ENCODE assay signal across 9 mouse cellular contexts in the genomic region with DNA sequence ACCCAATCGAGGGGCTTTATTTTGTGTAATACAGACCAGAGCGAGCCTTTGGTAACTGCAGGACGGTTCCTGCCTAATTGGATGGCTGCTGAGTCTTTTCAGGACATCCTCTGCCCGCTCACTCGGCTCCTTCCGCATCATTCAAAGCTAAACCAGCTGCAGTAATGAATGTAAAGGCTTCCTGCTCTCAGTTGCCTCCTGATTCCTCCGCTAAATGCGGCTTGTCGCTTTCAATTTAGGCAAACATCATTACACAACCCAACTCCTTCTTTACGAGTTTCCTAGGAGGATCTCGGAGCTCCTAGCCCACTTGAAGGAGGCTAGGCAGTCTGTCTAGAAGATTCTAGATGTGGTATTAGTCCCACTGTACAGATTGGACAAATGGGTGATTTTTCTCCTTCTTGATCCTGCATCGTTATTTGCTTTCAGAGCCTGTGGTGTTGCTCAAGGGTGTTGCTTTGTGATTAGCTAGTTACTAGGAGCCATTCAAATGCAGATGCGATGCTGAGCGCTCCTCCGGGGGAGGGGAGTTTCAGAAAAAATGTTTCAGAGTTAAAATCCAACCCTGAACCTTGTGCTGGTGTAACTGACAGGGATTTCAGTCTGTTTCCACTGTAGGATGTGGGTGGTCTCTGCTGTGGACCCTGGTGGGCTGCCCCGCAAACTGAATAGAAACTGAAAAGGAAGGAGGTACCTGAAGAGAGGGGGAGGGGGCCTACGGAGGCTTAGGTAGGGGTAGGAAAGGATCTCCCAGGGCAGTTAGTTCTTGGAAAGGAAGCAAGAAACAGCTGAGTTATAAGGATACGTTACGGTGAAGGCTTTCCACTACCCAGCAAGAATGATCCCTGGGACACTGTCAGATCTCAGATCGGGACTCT. TPM values are rescaled to one million over a fixed set of nuclear protein-coding genes. Genes with fewer than 3 reads are reported as not detected.
DNase-seq lines count a peak whose midpoint lies in the region; ATAC-seq and TF ChIP-seq lines count a peak whose summit lies in the region.
"Had no signal": no experiment of that assay in that cellular context is flagged by ENCODE, and none has a peak within 500 bp of the region (broad histone marks: within the 10 kb centered on the region; RNA-seq: fewer than 3 reads in every experiment).

No protein-coding gene starts in this region.

- TF ChIP-seq CTCF in layer of hippocampus, adult 2 months (conservative IDR thresholded peaks at IDR 0.05): no peak

- H3K36me3 ChIP-seq in hindbrain, embryonic 14.5 days (replicated peaks; ENCODE audit: control insufficient read depth, insufficient read depth): no peaks in the 10 kb centered on the region
- H3K36me3 ChIP-seq in neural tube, embryonic 13.5 days: no peaks in the 10 kb centered on the region

- DNase-seq in layer of hippocampus, adult 2 months (ENCODE audit: low spot score in 2 of 2): no peak
- no peak for DNase-seq in layer of hippocampus, adult 9-10 months (ENCODE audit: low spot score)
- peak; percentile 51 for DNase-seq in embryo, embryonic 11 days
- DNase-seq in hindbrain, embryonic 14.5 days (ENCODE audit: low spot score): peak; percentile 45
- DNase-seq in lung, adult 18-20 months: no peak
- no peak for DNase-seq in spleen, adult 12 weeks (ENCODE audit: low spot score)
- no peak for DNase-seq in urinary bladder, postnatal 14 days (ENCODE audit: low spot score)

- H3K4me2 ChIP-seq in hindbrain, embryonic 14.5 days (replicated peaks): peak overlapping the region; percentile 38
- H3K4me2 ChIP-seq in neural tube, embryonic 13.5 days: peak overlapping the region; percentile 47

- H3K27ac ChIP-seq in layer of hippocampus, adult 2 months: no peak overlapping the region
- no peak overlapping the region for H3K27ac ChIP-seq in hindbrain, embryonic 14.5 days
- H3K27ac ChIP-seq in neural tube, embryonic 13.5 days (replicated peaks): no peak overlapping the region

- H3K9me3 ChIP-seq in hindbrain, embryonic 14.5 days (ENCODE audit: control insufficient read depth, low read length): no peaks in the 10 kb centered on the region
- no peaks in the 10 kb centered on the region for H3K9me3 ChIP-seq in neural tube, embryonic 13.5 days

- 6% methylated on average over 20 of the region's 20 CpGs for WGBS in hindbrain, embryonic 14.5 days
- WGBS in neural tube, embryonic 13.5 days: 4% methylated on average over 20 of the region's 20 CpGs

- ATAC-seq in hindbrain, embryonic 14.5 days (ENCODE audit: low FRiP score): 0 out of 2 replicates have a peak, but pooled peaks have one; percentile 41
- peak; percentile 46; the same call in 1 of the 2 replicates for ATAC-seq in neural tube, embryonic 13.5 days (ENCODE audit: low read depth)

- no peak overlapping the region for H3K9ac ChIP-seq in hindbrain, embryonic 14.5 days
- H3K9ac ChIP-seq in neural tube, embryonic 13.5 days: no peak overlapping the region

- H3K27me3 ChIP-seq in hindbrain, embryonic 14.5 days (ENCODE audit: control insufficient read depth, insufficient read depth, low read length): no peaks in the 10 kb centered on the region; the same call in 1 of the 2 replicates
- H3K27me3 ChIP-seq in neural tube, embryonic 13.5 days: peaks cover 26% of the 10 kb centered on the region

- peak overlapping the region; percentile 4; the same call in 1 of the 2 replicates for H3K4me3 ChIP-seq in layer of hippocampus, adult 2 months
- H3K4me3 ChIP-seq in hindbrain, embryonic 14.5 days (replicated peaks; ENCODE audit: low read length): no peak overlapping the region
- peak overlapping the region; percentile 14; the same call in 1 of the 2 replicates for H3K4me3 ChIP-seq in neural tube, embryonic 13.5 days
- H3K4me3 ChIP-seq: erythroblast, embryonic 14.5 days had no signal

- H3K4me1 ChIP-seq in hindbrain, embryonic 14.5 days (replicated peaks; ENCODE audit: control insufficient read depth, insufficient read depth, low read length): peaks cover 30% of the 10 kb centered on the region
- peaks cover 31% of the 10 kb centered on the region for H3K4me1 ChIP-seq in neural tube, embryonic 13.5 days (replicated peaks)

RNA-seq across cellular contexts. Expression of a gene that starts 48.7 kb away (rescaled TPM):
- 10 to 100 TPM; 20.5 to 23.2 TPM for total RNA-seq in layer of hippocampus, adult 2 months (2021)
- 9.5 and 9.6 TPM in 2 replicates for polyA plus RNA-seq in hindbrain, embryonic 14.5 days (2014; fragmentation: Nextera tagmentation; extraction: Ambion mirVana)
- polyA plus RNA-seq in neural tube, embryonic 13.5 days (2015; fragmentation: Nextera tagmentation; extraction: Ambion mirVana): 9.7 and 11.3 TPM in 2 replicates

RNA-seq across cellular contexts. Expression of a gene that starts 49.1 kb away (rescaled TPM):
- total RNA-seq in layer of hippocampus, adult 2 months (2021): 10 to 100 TPM; 11.1 to 12.4 TPM
- polyA plus RNA-seq in hindbrain, embryonic 14.5 days (2014; fragmentation: Nextera tagmentation; extraction: Ambion mirVana): 12.9 and 13.0 TPM in 2 replicates
- 8.6 and 14.6 TPM in 2 replicates for polyA plus RNA-seq in neural tube, embryonic 13.5 days (2015; fragmentation: Nextera tagmentation; extraction: Ambion mirVana)

Comparison
In these comparisons a context has a peak if more than half of its experiments do, and no peak if none do; other contexts are left out.
1. DNase-seq: peak in embryo, embryonic 11 days (single experiment) and hindbrain, embryonic 14.5 days (single experiment); none in layer of hippocampus, adult 2 months (0 of 2), layer of hippocampus, adult 9-10 months (single experiment), lung, adult 18-20 months (0 of 2), spleen, adult 12 weeks (single experiment) and urinary bladder, postnatal 14 days (single experiment).